Mouse (Mus musculus): ENCODE data around the gene Aoah. TPM values are rescaled to one million over a fixed set of nuclear protein-coding genes. Genes with fewer than 3 reads are reported as not detected.

Gene Aoah
- total RNA-seq, 2 experiments from 2014 or later: 0.44 TPM; not detected in 1

- Histone ChIP-seq H3K4me3 (no peak overlapping the region), H3K27ac (no peak overlapping the region)
- TF ChIP-seq CTCF (conservative IDR thresholded peaks at IDR 0.05): no peak
- no peak for DNase-seq (ENCODE audit: low spot score in 2 of 2)
Measured at GRCm38 (mm10) chr13:20939099-20939498, 145.2 kb downstream of the Aoah start.

DNA sequence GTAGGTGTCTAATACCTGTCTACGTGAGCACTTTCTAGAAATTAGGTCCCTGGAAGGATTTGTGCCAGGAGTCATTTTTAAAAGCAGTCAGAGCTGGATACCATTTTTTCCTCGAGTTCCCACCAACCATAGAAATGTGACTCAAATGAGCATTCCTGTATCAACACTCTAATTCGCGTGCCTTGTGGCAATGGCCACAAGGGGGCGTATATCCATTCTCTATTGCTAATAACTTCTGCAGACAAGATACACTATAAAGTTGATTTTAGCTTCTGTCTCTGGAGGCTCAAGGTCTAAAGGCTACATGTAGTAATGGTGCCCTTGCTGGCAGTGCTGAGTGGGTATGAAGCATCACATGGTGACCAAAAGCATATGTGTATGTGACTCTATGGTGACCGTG is 146.5 kb downstream of the Aoah start:
- Histone ChIP-seq H3K27ac (no peak overlapping the region), H3K4me3 (no peak overlapping the region)
- peak; percentile 80 for TF ChIP-seq CTCF (conservative IDR thresholded peaks at IDR 0.05)
- DNase-seq (ENCODE audit: low spot score in 2 of 2): peak in 1 of 2 experiments; percentile 17

GRCm38 (mm10) chr13:20941707-20942106 is 147.8 kb downstream of the Aoah start:
- TF ChIP-seq CTCF (conservative IDR thresholded peaks at IDR 0.05): no peak
- no peak for DNase-seq (ENCODE audit: low spot score in 2 of 2)
- H3K27ac ChIP-seq: no peak overlapping the region
- H3K4me3 ChIP-seq: no peak overlapping the region

DNA sequence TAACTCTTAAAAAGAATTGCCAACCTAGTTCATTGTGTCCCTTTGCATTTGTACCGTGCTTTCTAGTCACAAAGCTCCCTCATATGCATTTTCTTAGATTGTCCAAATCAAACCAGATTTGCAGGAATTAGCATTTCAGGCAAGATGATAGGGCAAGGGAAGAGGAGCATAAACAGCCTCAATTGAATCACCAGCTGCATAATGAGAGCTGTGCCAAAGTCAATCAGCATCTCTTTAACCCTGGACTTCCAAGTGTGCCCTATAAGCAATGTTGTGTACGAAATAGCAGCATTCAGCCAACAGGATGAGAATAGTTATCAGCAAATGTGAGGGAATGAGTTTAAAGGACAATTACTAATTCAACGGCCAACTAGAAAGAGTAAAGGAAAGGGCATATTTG is 169.2 kb downstream of the Aoah start:
- no peak overlapping the region for H3K27ac ChIP-seq
- H3K4me3 ChIP-seq: no peak overlapping the region
- no peak for DNase-seq (ENCODE audit: low spot score in 2 of 2)
- no peak for TF ChIP-seq CTCF (conservative IDR thresholded peaks at IDR 0.05)

DNA sequence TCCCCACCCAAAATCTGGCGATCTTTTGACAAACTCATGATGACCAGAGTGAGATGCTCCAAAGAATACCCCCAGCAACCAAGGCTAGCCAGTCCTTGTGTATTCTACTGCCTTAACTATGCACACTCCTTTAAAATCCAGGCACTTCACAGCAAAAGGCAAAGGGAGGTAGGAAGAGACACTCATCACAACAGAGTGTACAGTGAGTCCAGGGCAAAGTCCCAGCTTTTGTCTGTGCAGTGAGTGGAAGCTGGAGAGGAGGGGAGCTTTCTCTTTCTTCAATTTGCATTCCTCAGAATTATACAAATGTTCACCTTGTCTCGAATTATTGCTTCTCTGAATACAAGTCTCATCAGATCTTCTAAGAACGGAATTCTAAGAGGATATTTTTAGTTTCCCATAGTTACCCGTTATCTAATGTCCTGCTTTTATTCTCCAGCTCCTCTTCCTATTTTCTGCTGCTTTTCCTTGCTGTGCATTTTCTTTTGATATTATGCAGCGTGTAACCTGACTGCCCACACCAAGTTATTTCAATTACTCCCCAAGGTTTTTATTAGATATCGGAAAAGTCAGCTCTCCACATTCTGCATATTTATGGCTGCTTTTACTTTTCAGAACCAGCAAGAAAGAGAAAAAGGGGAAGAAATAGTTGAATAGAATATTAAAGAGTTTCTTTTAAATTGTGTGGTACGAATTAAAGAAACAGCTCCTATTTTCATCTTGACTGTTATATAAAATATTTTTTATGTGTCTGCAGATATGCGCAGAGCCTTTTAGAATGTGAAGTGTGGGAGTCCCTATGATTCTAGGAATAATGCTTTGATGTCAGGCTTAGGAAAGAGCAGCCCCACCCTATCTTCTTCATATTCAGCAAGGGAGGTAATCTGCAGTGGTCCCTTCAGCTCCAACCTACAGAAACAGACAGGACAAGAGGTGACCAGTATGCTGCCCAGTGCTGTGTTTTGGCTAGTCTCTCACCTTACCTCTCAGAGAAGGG is 187.6 kb downstream of the Aoah start:
- no peak for TF ChIP-seq CTCF (conservative IDR thresholded peaks at IDR 0.05)
- DNase-seq (ENCODE audit: low spot score in 2 of 2): no peak
- no peak overlapping the region for H3K4me3 ChIP-seq
- no peak overlapping the region for H3K27ac ChIP-seq

- Histone ChIP-seq H3K27ac (no peak overlapping the region), H3K4me3 (no peak overlapping the region)
- TF ChIP-seq CTCF (conservative IDR thresholded peaks at IDR 0.05): no peak
- no peak for DNase-seq (ENCODE audit: low spot score in 2 of 2)
Measured at GRCm38 (mm10) chr13:20985510-20985909, 191.6 kb downstream of the Aoah start.

DNA sequence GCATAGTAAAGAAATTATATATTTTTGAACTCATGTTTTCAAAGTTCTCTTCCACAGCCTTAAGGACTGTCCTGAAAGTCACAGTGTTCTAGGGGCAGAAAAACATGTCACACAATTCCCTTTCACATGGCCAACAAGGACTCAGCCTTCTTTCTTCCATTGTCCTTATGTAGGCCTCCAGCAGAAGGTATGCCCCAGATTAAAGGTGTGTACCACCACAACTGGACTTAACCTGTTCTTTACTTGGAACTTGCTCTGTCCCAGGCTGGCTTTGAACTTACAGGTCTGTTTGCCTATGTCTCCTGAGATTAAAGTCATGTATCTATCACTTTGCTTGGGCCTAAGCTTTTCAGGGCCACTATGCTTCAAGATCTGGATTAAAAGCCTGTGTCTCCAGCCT is 192.0 kb downstream of the Aoah start:
- TF ChIP-seq CTCF (conservative IDR thresholded peaks at IDR 0.05): no peak
- no peak for DNase-seq (ENCODE audit: low spot score in 2 of 2)
- no peak overlapping the region for H3K4me3 ChIP-seq
- no peak overlapping the region for H3K27ac ChIP-seq

GRCm38 (mm10) chr13:21005238-21005637 is 211.3 kb downstream of the Aoah start:
- Histone ChIP-seq H3K27ac (no peak overlapping the region), H3K4me3 (no peak overlapping the region)
- DNase-seq (ENCODE audit: low spot score in 2 of 2): no peak
- TF ChIP-seq CTCF (conservative IDR thresholded peaks at IDR 0.05): no peak

- no peak for TF ChIP-seq CTCF (conservative IDR thresholded peaks at IDR 0.05)
- Histone ChIP-seq H3K27ac (no peak overlapping the region), H3K4me3 (no peak overlapping the region)
- DNase-seq (ENCODE audit: low spot score in 2 of 2): no peak
Measured at GRCm38 (mm10) chr13:21005642-21006320, 211.9 kb downstream of the Aoah start.

GRCm38 (mm10) chr13:21006321-21006653 is 212.4 kb downstream of the Aoah start:
- no peak for TF ChIP-seq CTCF (conservative IDR thresholded peaks at IDR 0.05)
- no peak for DNase-seq (ENCODE audit: low spot score in 2 of 2)

GRCm38 (mm10) chr13:21013659-21014058 is 219.7 kb downstream of the Aoah start:
- no peak overlapping the region for H3K27ac ChIP-seq
- no peak for TF ChIP-seq CTCF (conservative IDR thresholded peaks at IDR 0.05)
- DNase-seq (ENCODE audit: low spot score in 2 of 2): no peak
- H3K4me3 ChIP-seq: no peak overlapping the region

More at GRCm38 (mm10) chr13:21006321-21006653, 212.4 kb downstream of the Aoah start:
- Histone ChIP-seq H3K27ac (no peak overlapping the region), H3K4me3 (no peak overlapping the region)

GRCm38 (mm10) chr13:21024831-21025230 is 230.9 kb downstream of the Aoah start:
- Histone ChIP-seq H3K4me3 (no peak overlapping the region), H3K27ac (no peak overlapping the region)
- no peak for TF ChIP-seq CTCF (conservative IDR thresholded peaks at IDR 0.05)
- DNase-seq (ENCODE audit: low spot score in 2 of 2): no peak

DNA sequence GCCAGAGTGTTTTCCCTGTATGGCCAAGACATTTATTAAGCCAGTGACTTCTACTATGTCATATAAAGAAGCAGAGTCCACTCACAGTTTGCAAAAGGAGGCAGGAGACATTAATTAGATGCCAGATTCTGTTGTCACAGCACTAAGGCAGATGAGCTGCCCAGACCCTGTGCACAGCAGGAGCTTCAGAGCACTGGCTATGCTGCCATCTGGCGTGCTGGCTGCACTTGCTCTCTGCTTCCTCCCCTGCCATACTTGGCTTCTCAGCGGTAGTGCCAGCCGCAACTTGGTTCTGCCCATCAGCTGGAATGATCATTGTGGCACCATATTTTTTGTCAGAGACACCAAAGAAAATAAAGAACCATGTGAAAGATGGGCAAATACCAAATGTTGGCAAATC is 239.3 kb downstream of the Aoah start:
- Histone ChIP-seq H3K27ac (no peak overlapping the region), H3K4me3 (no peak overlapping the region)
- TF ChIP-seq CTCF (conservative IDR thresholded peaks at IDR 0.05): peak; percentile 54
- peak; percentile 9 to 18 for DNase-seq (ENCODE audit: low spot score in 2 of 2)
